Mouse (Mus musculus): ENCODE data around the gene Riok2.
A peak's percentile ranks its signal among the peaks of the same experiment; 100 is the strongest.
"Not testable (repeated sequence)": the region's sequence is repeated elsewhere in the genome, so short reads cannot be mapped to it uniquely, and the experiment has no call there.

The Riok2 gene

DNA sequence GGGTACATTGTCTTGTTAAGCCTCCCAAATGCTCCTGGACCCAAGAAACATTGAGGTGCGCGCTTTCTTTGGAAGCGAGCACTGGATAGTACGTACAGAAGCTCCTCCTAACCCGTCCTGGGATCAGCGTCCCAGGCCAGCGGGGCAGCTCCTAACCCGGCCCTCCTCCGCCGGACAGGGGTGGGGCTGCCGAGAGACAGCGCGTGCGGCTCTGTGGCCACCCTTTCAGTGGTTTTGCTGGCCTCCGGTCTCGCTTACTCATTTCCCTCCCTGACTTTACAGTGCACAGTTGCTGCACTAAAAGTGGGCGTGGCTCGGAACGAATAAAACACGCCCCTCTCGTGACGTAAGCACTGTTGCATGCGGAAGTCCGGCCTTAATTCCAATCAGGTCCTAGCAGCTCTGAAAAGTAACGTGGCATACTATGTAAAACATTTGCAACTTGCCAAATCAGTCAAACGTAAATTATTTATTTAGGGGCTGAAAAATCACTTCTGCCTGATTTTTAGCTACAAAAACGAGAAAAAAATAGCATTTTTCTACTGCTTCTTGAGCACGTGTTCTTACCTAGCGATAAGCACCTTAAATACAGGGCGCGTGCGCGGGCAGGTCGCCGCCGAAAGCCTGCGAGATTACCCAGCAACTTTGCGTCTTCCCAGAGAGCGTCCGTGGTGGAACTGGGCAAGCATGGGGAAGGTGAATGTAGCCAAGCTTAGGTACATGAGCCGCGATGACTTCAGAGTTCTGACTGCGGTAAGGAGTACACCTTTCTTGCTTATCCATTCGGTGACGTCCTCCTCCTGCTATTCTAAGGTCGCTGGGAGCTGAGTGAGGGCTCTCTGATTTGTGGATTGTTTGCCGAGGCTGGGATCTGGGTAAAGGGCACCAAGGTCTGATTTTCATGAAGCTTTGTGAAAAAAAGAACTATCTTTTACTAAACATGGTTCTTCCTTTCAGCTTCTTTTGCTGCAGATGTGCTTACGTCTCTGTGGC lies at the start of gene Riok2:
Gene Riok2 (plus strand): TSS at position 392 of the 993 bp plus-strand sequence.
- DNase-seq (ENCODE audit: low spot score): peak; percentile 90

DNA sequence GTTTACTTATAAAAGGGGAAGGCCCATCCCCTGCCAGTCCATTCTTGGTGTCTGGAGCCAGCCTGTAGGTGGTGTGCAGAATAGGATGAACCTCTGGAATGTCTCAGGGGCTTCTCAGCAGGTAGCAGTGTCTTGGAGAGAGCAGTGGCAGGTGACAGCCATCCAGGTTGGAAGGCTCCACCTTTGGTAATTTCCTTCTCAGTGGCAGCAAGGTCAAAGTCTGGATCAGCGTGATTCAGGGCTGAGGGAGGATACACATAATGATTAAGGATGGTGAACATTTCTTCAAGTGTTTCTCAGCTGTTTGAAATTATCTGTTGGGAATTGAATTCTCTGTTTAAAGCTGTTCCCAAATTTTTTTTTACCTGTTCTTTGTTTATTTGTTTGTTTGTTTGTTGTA lies 48.1 kb upstream of the Riok2 start:
- not testable (repeated sequence) for DNase-seq (ENCODE audit: low spot score)

DNA sequence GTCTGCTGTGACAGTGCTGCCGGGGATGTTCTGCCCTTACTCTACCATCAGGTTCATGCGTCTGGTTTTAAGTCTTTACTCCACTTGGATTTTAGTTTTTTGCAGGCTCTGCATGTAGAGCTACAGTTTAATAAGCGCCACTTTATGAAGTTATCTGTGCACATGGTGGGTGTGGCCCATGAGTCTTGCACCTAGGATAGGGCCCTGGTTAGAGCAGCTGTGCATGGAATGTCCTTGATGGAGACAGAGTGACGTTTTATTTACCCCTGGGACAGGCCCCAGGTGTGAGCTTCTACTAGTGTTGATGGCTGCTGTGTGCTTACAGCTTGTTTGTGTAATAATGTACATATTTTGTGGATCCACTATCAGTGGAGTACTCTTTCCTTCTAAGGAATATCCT lies 47.5 kb upstream of the Riok2 start:
- DNase-seq (ENCODE audit: low spot score): no peak

DNA sequence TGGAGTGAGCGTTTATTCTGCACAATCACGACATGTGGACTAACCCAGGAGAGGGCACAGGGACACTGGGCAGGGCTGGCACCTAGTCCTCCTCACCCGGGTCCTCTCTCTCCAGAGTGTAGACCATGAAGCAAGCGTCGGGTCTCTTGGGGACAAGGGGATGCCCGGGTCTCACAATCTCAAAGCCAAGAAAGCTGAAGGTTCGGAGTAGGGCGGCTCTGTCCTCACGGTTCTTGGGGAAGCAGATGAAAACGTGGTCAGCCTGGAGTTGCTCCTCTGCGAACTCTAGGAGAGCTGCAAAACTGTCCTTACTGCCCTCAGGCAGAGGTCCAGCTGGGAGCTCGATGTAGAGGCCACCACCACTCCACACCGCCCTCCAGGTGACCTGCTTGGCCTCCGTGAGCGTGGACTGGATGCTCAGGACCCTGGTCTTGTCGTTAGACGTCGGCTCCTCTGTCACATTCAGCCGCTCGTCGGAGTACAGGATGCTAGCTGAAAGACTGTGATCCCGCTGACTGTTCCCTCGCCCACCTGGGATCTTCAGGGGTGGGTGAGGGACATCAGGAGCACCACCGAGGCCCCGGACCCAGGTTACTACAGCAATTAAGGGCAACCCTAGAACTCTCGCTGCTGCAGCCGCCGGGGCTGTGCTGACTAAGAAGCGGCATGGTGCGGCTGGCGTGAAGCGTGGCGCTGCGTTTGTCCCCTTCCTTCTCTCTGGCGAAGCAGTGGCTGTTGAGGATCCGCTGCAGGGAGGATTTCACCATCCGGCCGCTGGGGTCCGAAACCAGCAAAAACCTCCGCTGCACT lies 28.5 kb upstream of the Riok2 start:
- not testable (repeated sequence) for DNase-seq (ENCODE audit: low spot score)

DNA sequence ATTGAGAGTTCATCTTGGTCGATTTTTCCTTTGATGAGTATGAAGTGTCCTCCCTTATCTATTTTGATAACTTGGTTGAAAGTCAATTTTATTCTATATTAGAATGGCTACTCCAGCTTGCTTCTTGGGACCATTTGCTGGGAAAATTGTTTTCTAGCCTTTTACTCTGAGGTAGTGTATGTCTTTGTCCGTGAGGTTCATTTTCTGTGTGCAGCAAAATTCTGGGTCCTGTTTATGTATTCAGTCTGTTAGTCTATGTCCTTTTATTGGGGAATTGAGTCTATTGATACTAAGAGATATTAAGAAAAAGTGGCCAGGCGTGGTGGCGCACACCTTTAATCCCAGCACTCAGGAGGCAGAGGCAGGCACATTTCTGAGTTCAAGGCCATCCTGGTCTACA lies 27.8 kb upstream of the Riok2 start:
- DNase-seq (ENCODE audit: low spot score): not testable (repeated sequence)

DNA sequence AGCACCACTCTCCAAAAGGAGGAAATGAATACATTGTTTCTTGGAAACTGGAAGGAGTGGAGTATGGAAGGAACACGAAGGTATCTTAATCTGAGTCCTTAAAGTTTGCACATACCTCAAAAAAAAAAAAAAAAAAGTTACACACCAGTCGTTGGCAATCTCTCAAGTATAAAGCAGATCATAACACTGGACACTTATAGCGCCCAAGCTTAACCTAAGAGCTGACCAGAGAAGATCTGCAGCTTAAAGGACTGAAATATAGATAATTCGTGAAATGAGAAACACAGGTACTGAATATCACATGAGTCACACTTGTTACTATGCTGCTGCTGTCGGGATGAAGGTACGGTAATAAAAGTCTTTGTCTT lies 575 bp upstream of the Riok2 start:
- no peak for DNase-seq (ENCODE audit: low spot score)

DNA sequence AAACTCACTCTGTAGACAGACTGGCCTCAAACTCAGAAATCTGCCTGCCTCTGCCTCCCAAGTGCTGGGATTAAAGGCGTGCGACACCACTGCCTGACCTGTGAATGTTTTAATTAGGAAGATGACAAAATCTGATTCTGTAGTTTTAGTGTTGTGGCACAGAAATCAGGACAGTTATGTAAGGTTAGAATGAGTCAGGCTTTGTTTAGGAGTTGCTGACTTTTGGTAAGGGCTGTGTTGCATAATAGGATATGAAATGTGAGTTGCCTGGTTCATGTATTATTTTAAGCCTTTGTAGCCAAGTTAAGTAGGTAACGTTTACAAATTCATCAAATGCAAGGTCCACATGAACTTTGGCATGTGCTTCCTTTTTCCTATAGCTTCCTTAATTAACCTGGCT lies 1.5 kb downstream of the Riok2 start:
- DNase-seq (ENCODE audit: low spot score): no peak

DNA sequence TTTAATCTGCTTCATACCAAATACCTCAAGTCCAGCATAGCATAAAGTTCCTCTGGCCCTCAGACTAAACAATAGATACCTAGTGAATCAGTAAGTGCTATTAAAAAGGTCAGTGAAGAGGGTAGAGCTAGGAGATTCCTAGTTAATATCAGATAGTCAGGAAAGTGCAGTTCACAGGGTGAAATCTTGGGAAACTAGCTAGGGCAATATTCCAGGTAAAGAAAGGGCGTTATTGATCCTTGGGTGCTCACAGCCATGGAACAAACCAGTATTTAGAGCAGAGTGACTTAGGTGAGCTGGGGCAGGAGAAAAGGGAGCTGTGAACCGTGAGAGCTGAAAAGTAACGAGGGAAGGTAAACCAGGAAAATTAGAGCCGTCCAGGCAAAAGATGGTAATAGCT lies 9.6 kb downstream of the Riok2 start:
- DNase-seq (ENCODE audit: low spot score): no peak

DNA sequence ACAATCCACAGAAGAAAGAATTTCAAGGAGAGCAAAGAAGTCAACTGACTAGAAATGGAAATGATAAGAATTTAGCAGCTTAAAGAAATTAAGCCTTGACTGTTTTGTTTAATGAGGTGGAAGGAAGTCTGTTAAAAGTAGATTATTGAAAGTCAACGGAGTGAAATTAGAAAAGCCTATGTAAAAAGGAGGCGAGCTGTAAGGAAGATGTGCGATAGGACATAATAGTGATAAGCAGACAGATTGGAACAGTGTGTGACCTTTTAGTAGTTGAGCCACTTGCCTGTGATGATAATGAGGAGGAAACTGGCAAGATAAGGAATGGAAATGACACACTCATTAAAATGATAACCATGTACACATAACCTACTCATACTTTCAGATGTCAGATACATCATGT lies 10.4 kb downstream of the Riok2 start:
- no peak for DNase-seq (ENCODE audit: low spot score)

DNA sequence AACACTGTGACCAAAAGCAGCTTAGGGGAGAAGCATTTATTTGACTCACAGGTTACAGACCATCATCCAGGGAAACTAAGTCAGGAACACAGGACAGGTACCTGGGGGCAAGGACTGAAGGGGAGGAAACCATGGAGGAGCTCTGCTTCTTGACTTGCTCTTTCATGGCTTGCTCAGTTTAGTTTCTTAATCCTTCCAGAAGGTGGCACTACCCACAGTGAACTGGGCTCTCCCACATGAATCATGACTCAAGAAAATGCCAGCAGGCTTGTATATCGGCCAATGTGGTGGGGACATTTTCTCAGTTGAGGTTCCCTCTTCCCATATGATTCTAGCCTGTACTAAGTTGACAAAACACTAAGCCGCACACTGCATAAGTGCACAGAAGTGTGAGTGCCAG lies 12.0 kb downstream of the Riok2 start:
- DNase-seq (ENCODE audit: low spot score): no peak

DNA sequence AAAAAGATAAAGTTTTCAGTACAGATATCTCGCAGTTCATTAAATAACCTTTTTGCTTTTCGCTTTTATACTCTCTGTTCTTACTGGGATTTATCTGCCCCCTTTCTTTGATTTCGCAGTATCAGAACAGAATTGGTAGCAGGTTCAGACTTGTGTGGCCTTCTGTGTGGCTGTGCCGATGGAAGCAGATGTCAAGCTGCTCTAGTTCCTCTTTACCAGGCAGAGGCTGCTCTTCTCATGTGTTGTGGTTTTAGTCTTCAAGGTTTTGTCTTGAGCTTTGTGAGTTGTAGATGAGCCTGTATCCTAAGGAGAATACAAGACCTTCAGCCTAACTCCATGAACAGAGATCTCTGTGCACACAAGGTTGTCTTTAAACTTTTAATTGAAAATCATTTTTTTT lies 17.7 kb downstream of the Riok2 start:
- no peak for DNase-seq (ENCODE audit: low spot score)

DNA sequence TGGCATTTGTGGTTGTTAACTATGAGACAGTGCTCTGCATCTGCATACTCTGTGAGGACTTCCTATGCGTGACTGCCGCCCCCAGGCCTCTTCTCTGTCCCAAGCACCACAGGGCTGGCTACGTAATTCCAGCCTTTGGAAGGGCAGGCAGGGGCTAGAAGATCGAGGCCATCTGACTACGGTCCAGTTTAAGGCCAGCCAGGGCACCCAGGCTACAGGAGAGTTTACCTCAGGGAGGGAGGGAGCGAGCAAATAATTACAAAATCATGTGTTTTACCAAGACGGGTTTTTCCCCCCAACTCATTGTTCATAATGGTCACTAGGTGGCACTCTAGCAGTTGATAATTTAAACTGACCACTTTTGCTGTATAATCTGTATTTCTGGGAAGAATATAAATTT lies 18.8 kb downstream of the Riok2 start:
- DNase-seq (ENCODE audit: low spot score): no peak

DNA sequence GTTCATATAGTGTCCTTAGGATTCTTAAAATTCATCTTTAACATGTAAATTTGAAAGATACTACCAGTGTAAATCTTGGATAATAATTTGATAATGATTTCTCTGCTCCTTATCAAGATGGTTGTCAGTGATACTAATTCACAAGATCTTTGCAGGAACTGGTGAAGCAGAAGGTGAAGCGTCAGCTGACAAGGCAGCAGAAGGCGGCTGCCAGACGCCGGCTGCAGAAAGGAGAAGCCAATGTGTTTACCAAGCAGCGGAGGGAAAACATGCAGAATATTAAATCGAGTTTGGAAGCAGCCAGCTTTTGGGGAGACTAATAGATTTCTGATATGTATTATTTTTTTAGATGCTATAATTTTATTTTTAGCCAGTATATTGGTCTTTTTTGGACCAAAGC lies 19.2 kb downstream of the Riok2 start:
- DNase-seq (ENCODE audit: low spot score): no peak

DNA sequence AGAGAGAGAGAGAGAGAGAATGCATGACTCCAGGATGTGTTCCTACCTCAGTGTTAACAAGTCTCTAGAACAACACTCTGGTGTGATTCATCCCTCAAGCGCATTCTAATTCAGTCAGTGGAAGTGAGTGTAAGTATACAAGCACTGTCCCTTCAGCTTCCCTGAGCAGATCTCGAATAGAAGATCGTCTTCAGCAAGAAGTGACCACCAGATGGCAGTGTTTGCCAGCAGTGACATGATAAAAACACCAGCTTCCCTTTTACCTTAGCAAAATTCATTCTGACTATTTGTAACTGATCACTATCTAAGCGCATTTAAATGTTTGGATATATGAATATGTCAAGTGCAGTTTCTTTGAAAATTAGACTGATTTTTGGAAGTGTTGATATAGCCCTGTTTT lies 20.2 kb downstream of the Riok2 start:
- peak; percentile 57 for DNase-seq (ENCODE audit: low spot score)

DNA sequence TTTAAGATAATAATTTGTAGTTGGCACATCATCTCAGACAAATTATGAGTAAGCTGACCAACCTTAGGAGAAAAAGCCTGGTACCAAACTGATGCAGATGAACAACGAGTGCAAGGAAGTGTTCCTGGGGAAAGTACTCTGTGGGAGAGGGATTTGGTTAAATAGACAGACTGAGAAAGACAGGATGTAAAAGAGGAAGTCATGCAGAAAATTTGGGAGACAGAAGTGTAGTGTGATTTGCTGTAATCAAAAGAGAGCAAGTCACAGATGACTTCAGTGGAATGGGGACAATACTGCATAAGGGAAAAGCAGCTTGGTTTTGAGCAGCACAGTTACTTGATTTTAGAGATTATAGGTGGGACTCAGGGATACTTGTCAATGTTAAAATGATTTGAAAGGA lies 22.8 kb downstream of the Riok2 start:
- no peak for DNase-seq (ENCODE audit: low spot score)

DNA sequence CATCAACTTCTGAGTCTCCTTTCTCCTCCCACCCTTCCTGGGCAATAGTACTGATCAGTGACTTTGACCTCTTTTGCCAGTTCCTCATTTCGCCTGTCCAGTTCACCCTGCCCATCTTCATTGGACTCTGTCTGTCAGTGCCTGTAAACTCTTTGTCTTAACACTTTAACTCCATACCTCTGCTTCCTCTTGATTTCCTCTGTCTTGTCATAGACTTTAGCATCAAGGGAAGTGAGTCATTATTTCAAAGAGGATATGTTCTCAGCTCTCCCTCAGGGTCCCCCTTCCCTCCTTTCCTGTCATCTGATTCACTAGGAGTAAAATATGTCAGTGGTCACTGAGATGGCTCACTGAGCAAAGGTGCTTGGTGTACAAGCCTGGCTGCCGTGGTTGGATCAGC lies 24.6 kb downstream of the Riok2 start:
- DNase-seq (ENCODE audit: low spot score): no peak

DNA sequence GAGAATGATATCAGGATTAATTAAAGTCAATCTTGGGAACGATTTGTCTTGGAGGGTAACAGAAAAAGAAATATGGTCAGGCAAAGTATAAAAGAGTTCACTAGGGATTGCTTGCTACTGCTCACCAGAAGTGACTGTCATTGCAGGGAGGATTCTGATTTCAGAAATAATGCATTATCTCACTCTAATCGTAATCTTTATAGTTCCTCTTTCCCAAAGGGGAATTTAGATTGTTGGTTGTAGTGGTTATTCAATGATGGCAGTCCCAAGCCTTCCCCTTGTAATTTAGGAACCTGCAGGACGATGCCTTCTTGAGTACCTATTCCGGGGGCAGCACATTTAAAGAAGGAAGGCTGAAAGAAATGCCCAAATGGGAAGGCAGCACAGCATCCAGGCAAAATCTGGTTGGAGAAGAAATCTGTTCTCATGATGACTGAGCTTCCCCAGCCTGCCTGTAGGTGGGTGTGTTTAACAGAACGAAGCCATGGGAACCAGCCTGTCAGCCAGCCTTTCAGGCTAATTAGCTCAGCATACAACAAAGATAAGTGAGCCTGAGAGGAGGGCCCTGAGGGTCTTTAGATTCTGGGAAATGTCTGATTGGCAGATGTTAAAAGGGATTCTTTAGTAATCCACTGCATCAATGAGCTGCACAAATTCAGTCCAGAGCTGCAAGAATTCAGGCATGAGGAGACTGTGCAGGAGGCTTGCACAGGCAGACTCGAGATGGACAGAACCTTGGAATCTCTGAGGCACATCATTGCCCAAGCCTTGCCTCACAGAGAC lies 28.3 kb downstream of the Riok2 start, which contains the start of gene Lix1:
Gene Lix1 (plus strand): TSS at position 451 of the 783 bp plus-strand sequence.
- peak; percentile 33 for DNase-seq (ENCODE audit: low spot score)

DNA sequence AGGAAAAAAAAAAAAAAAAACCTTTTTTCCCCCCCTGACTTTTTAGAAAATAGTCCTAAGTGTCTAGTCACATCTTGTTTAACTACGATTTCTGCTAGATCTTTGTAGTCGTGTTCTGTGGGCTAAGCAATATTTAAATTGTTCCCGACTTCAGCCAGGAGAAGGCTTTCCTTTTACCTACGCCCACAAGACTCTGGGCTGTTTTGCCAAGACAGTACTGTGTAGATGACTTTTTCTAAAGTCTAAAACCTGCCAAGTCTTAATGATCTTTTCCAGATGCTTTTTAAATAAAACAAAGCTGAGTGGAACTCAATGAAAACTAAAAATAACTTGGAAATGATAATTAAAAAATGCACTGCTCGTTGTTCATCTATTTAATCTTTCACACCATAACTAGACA lies 28.9 kb downstream of the Riok2 start:
- DNase-seq (ENCODE audit: low spot score): no peak

DNA sequence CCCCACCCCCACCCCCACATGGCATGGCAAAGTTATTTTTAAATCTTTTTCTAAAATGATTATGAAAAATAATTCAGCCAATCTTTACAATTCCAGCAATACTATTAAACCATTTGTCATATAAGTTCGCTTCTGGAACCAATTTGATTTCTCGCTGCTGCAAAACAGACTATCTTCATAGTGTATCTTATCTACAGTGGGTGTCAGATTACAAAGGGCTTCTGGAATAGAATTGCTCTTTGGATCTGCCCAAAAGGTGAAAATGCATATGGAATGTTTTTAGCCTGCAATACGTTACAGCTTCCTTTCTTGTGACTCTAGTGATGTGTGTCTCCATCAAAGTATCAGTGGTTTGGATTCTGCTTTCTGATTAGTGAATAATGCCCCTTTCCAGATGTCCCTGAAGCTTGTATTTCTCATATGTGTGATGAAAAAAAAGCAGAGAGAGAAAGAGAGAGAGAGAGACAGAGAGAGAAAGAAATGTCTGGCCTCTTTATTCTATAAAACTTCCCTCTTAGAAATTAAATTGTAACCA lies 29.5 kb downstream of the Riok2 start:
- no peak for DNase-seq (ENCODE audit: low spot score)

DNA sequence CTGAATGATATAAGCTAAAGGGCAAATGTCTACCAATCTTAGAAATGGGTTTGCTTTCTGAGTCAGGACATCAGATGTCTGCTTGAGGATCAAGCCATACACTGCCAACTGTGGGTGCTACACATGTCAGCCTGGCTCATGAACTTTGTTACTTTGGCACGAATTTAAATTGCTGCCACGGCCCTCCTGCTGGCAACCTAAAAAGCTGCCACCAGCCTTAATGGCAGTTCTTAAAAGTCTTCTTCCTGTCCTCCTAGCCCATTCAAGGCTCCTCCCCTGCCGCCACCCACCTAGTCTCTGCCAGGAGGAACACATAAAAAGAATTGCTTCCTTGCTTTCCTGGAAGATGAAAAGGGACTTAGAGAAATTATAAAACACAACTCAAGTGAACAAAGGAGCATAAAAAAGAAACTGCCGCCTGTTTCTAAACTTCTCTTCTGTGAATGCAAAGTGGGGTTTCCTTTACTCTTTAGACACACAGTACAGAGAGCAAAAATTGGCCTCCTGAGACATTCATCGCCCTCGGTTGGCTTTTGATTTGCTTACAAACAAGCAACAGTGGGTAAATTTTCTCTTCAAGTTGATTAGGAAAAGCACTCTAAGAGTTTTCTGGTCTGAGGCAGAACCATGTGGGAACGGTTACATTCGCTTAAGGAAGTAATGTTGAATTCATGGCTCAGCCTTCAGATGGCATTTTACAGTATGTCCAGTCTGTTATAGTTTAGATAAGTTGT lies 30.9 kb downstream of the Riok2 start:
- no peak for DNase-seq (ENCODE audit: low spot score)

DNA sequence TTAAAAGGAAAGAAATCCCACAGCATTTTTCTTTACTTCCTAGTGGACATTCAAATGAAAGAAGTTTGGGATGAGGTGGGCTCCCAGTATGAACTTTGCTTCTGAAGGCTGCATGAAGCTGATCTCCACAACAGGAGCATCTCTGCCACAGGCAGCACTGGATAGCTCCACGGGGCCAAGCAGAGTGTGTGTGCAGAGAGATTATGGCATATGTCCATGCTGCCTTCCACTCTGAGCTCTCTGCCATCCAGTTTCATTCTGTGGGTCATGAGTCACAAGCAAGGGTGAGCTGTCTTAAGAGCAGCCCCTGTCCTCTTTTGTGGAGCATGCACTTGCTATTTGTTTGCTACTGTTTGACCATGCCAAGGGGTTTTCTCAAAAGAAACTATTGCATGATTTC lies 31.5 kb downstream of the Riok2 start:
- no peak for DNase-seq (ENCODE audit: low spot score)

Data from ovary, postnatal 36 days (tissue).